Comparison of ENCODE assay signal across 24 mouse cellular contexts in the genomic region with DNA sequence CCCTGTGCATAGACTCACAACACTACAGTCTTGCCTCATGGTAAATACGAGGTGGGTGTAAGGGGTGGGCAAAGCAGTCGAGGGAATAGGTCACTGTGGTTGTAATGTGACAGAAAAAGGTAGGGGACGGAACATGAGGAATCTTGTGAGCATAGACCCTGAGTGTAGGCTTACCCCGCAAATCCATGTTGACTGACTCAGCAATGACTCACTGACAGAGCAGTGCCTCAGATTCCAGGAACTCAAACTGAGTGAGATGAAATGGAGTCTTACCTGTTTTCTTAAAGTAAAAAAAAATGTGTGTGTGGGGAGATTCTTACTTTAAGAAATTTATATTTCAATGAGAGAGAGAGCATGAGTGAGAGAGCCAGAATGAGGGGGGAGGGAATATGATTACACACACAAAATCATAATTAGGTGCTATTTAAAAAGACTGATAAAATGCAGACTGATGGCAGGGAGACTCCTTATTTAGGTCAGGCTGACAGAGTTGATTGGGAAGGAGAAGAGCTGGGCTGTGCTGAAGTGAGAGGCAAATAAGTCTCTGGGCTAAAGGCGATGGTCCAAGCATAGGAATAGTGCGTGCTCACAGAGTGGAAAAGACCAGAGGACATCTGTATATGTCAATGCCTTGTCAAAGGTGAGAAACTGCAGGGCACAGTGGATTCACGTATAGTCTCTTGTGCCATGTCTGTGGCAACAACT.
DNase-seq lines count a peak whose midpoint lies in the region; ATAC-seq and TF ChIP-seq lines count a peak whose summit lies in the region.
"Had no signal": no experiment of that assay in that cellular context is flagged by ENCODE, and none has a peak within 500 bp of the region (broad histone marks: within the 10 kb centered on the region; RNA-seq: fewer than 3 reads in every experiment).

No protein-coding gene starts in this region.

- ATAC-seq in midbrain, embryonic 11.5 days (ENCODE audit: low FRiP score), result no peak
- ATAC-seq: intestine, embryonic 16.5 days had no signal

- no peak for TF ChIP-seq CTCF in embryonic fibroblast, embryonic 13.5 days (IDR thresholded peaks at IDR 0.05; ENCODE audit: borderline replicate concordance, insufficient read depth, low read length)

- H3K27ac ChIP-seq in midbrain, embryonic 11.5 days (ENCODE audit: low read depth, low read length), result no peak overlapping the region
- no peak overlapping the region for H3K27ac ChIP-seq in midbrain, embryonic 10.5 days (replicated peaks)
- H3K27ac ChIP-seq in embryonic fibroblast, embryonic 13.5 days (ENCODE audit: insufficient read depth, low read length), result peak overlapping the region; percentile 53
- H3K27ac ChIP-seq in heart, embryonic 10.5 days, result no peak overlapping the region
- H3K27ac ChIP-seq: hindbrain, embryonic 15.5 days; limb, embryonic 12.5 days; liver, embryonic 12.5 days; macrophage; neural tube, embryonic 15.5 days had no signal

- H3K27me3 ChIP-seq in midbrain, embryonic 11.5 days (ENCODE audit: control insufficient read depth, insufficient read depth, low read length), result no peaks in the 10 kb centered on the region
- H3K27me3 ChIP-seq in midbrain, embryonic 10.5 days (ENCODE audit: low read depth, poor library complexity, severe bottlenecking), result no peaks in the 10 kb centered on the region
- H3K27me3 ChIP-seq in heart, embryonic 10.5 days (ENCODE audit: insufficient read depth, poor library complexity, severe bottlenecking), result no peaks in the 10 kb centered on the region
- H3K27me3 ChIP-seq: hindbrain, embryonic 15.5 days; limb, embryonic 12.5 days; liver, embryonic 12.5 days; neural tube, embryonic 15.5 days had no signal

- no peak for TF ChIP-seq POLR2A in embryonic fibroblast, embryonic 13.5 days (IDR thresholded peaks at IDR 0.05; ENCODE audit: low read depth, low read length)

- H3K36me3 ChIP-seq in midbrain, embryonic 11.5 days (ENCODE audit: control insufficient read depth, insufficient read depth, low read length), result no peaks in the 10 kb centered on the region
- no peaks in the 10 kb centered on the region for H3K36me3 ChIP-seq in midbrain, embryonic 10.5 days
- no peaks in the 10 kb centered on the region for H3K36me3 ChIP-seq in heart, embryonic 10.5 days
- H3K36me3 ChIP-seq: hindbrain, embryonic 15.5 days; limb, embryonic 12.5 days; liver, embryonic 12.5 days; neural tube, embryonic 15.5 days had no signal

- no peaks in the 10 kb centered on the region for H3K4me1 ChIP-seq in midbrain, embryonic 11.5 days (ENCODE audit: control insufficient read depth, insufficient read depth, low read length)
- H3K4me1 ChIP-seq in midbrain, embryonic 10.5 days, result no peaks in the 10 kb centered on the region
- H3K4me1 ChIP-seq in embryonic fibroblast, embryonic 13.5 days (ENCODE audit: control insufficient read depth, insufficient read depth, low read length), result peaks cover 6% of the 10 kb centered on the region; the same call in 1 of the 2 replicates
- no peaks in the 10 kb centered on the region for H3K4me1 ChIP-seq in heart, embryonic 10.5 days
- H3K4me1 ChIP-seq: hindbrain, embryonic 15.5 days; limb, embryonic 12.5 days; neural tube, embryonic 15.5 days had no signal

- no peak overlapping the region for H3K9ac ChIP-seq in midbrain, embryonic 11.5 days (ENCODE audit: low read length)
- H3K9ac ChIP-seq: hindbrain, embryonic 15.5 days; limb, embryonic 12.5 days; liver, embryonic 12.5 days; neural tube, embryonic 15.5 days had no signal

- no peak overlapping the region for H3K4me2 ChIP-seq in midbrain, embryonic 11.5 days
- H3K4me2 ChIP-seq: hindbrain, embryonic 15.5 days; limb, embryonic 12.5 days; neural tube, embryonic 15.5 days had no signal

- peak; percentile 1 for DNase-seq in adrenal gland, postnatal 25 days
- no peak for DNase-seq in adrenal gland, adult 18-20 months (ENCODE audit: low spot score in 2 of 2)
- DNase-seq in midbrain, embryonic 11.5 days (ENCODE audit: low spot score, missing footprints), result peak; percentile 51
- no peak for DNase-seq in midbrain, embryonic 10.5 days (ENCODE audit: low spot score)
- DNase-seq in lung, postnatal 36 days, result peak; percentile 23
- DNase-seq in layer of hippocampus, postnatal 10 days (ENCODE audit: low spot score in 2 of 2), result no peak
- DNase-seq in heart, embryonic 10.5 days (ENCODE audit: low spot score), result no peak
- DNase-seq: cerebellum, adult 11-12 months; cerebellum, postnatal 14 days; embryo, embryonic 11 days; gastrocnemius, postnatal 10 days; heart, postnatal 36 days; kidney, postnatal 36 days; layer of hippocampus, adult 9-11 months; midbrain, embryonic 14.5 days; thymus, adult 18-20 months; thymus, postnatal 4 days had no signal

- H3K4me3 ChIP-seq in midbrain, embryonic 11.5 days (ENCODE audit: low read depth, low read length), result no peak overlapping the region
- no peak overlapping the region for H3K4me3 ChIP-seq in midbrain, embryonic 10.5 days
- no peak overlapping the region for H3K4me3 ChIP-seq in embryonic fibroblast, embryonic 13.5 days (ENCODE audit: insufficient read depth, low read length)
- H3K4me3 ChIP-seq in heart, embryonic 10.5 days, result no peak overlapping the region
- H3K4me3 ChIP-seq: hindbrain, embryonic 15.5 days; limb, embryonic 12.5 days; liver, embryonic 12.5 days; neural tube, embryonic 15.5 days had no signal

- 90% methylated on average over 7 of the region's 7 CpGs for WGBS in midbrain, embryonic 11.5 days
- WGBS in midbrain, embryonic 10.5 days, result 89% methylated on average over 7 of the region's 7 CpGs
- 72% methylated on average over 7 of the region's 7 CpGs for WGBS in heart, embryonic 10.5 days

- H3K9me3 ChIP-seq in midbrain, embryonic 11.5 days (ENCODE audit: control insufficient read depth, low read length), result no peaks in the 10 kb centered on the region
- no peaks in the 10 kb centered on the region for H3K9me3 ChIP-seq in midbrain, embryonic 10.5 days (replicated peaks)
- H3K9me3 ChIP-seq in heart, embryonic 10.5 days, result no peaks in the 10 kb centered on the region
- H3K9me3 ChIP-seq: hindbrain, embryonic 15.5 days; limb, embryonic 12.5 days; liver, embryonic 12.5 days; neural tube, embryonic 15.5 days had no signal

Comparison
In these comparisons a context has a peak if more than half of its experiments do, and no peak if none do; other contexts are left out.
1. DNase-seq: peak in adrenal gland, postnatal 25 days (single experiment), midbrain, embryonic 11.5 days (single experiment) and lung, postnatal 36 days (single experiment); none in adrenal gland, adult 18-20 months (0 of 2), midbrain, embryonic 10.5 days (single experiment), layer of hippocampus, postnatal 10 days (0 of 2) and heart, embryonic 10.5 days (single experiment).